Mouse (Mus musculus) small intestine, adult 2 months (tissue): Measurements from ENCODE around the gene Adar. TPM values are rescaled to one million over a fixed set of nuclear protein-coding genes. Genes with fewer than 3 reads are reported as not detected.

ENCODE experiments used
- H3K27ac ChIP-seq: fragments of 200-500 bp; 2 replicates; pipeline ENCODE4 v1.5.1; 2012; ENCODE audit warnings: low read depth, low read length, control low read depth, inconsistent platforms; ENCODE audit not compliant: insufficient read depth
- H3K27me3 ChIP-seq: fragments of 200-500 bp; 2 replicates; pipeline ENCODE4 v1.6.1; 2012; ENCODE audit warnings: mild to moderate bottlenecking, moderate library complexity, low read length, inconsistent platforms; ENCODE audit not compliant: control insufficient read depth, insufficient read depth
- H3K36me3 ChIP-seq: fragments of 200-500 bp; 2 replicates; pipeline ENCODE4 v1.6.1; 2012; ENCODE audit warnings: mild to moderate bottlenecking, low read length, control low read depth, inconsistent platforms; ENCODE audit not compliant: control insufficient read depth, insufficient read depth
- H3K4me1 ChIP-seq: fragments of 200-500 bp; 2 replicates; pipeline ENCODE4 v1.6.1; 2012; ENCODE audit warnings: low read length, inconsistent platforms, mixed read lengths; ENCODE audit not compliant: control insufficient read depth, insufficient read depth, insufficient read length
- H3K4me3 ChIP-seq: fragments of 200-500 bp; 2 replicates; pipeline ENCODE4 v1.5.1; 2012; ENCODE audit warnings: low read depth, mild to moderate bottlenecking, control low read depth, inconsistent platforms, low read length, moderate library complexity
- CTCF ChIP-seq: fragments of 200-500 bp; IDR thresholded peaks from 2 replicates; pipeline ENCODE4 v1.5.1; 2012; ENCODE audit warnings: low read depth, mild to moderate bottlenecking, control low read depth, inconsistent platforms, low read length, moderate library complexity, mixed read lengths; ENCODE audit not compliant: insufficient replicate concordance, insufficient read length; ENCODE audit errors: extremely low read depth
- POLR2A ChIP-seq: fragments of 200-500 bp; IDR thresholded peaks from 2 replicates; pipeline ENCODE4 v1.6.1; 2012; ENCODE audit warnings: low read depth, mild to moderate bottlenecking, control low read depth, inconsistent platforms, low read length, moderate library complexity
- WGBS: fragments of 180-500 bp; shearing (Covaris S2); methylation state at CpG from one replicate; pipeline ENCODE4 v1.1.7; 2018; 5-methylcytosine and 5-hydroxymethylcytosine counted together
- polyA plus RNA-seq: library from polyadenylated mRNA; depleted of rRNA; stranded (reverse); fragments of >200 nt; gene quantifications from 2 replicates; pipeline ENCODE4 v1.2.3, GENCODE M21; 2012

The Adar gene
- polyA plus RNA-seq, 1 experiment = 26.3 TPM

DNA sequence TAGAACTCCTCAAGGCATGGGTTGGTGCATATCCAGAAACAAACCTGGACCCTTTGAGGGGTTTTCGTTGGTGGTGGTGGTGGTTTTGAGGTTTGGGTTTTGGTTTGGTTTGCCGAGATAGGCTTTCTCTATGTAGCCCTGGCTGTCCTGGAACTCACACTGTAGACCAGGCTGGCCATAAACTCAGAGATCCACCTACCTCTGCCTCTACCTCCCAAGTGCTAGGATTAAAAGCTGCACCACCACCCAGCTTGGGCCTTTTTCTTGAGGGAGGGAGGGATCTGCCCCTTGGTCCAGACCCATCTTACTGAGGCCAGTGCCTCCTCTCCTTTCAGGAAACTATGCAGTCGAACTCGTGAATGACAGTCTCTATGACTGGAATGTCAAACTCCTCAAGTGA, 65.3 kb downstream of the Adar start:
- no peak for TF ChIP-seq CTCF
- Histone ChIP-seq H3K4me3 (no peak overlapping the region), H3K27me3 (no peaks in the 10 kb centered on the region), H3K4me1 (peaks cover 15% of the 10 kb centered on the region), H3K27ac (peak overlapping the region; percentile 66; the same call in 1 of the 2 replicates), H3K36me3 (peaks cover 71% of the 10 kb centered on the region)
- WGBS = 84% methylated on average over 4 of the region's 4 CpGs

DNA sequence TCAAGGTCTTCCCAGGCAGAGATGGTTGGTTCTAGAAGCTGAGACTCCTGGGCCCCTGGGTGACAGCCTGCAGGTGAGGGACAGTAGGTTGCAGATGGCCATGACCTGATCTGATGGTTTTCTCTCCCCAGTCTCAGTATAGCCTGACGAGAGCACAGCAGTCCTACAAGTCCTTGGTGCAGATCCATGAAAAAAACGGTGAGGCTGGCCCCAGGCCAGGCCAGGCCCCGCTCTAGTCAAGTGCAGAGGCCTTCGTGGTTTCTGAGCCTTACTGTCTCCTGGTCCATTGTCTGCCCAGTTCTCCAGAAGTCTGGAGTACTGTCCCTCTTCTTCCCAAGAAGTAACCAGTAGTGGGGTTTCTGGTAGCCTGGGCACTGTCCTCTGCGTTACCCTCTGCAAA, 66.8 kb downstream of the Adar start:
- Histone ChIP-seq H3K4me3 (no peak overlapping the region), H3K4me1 (peaks cover 10% of the 10 kb centered on the region), H3K36me3 (peaks cover 64% of the 10 kb centered on the region), H3K27me3 (no peaks in the 10 kb centered on the region), H3K27ac (no peak overlapping the region)
- WGBS = 67% methylated on average over 5 of the region's 5 CpGs
- TF ChIP-seq CTCF = no peak
- no peak for TF ChIP-seq POLR2A

DNA sequence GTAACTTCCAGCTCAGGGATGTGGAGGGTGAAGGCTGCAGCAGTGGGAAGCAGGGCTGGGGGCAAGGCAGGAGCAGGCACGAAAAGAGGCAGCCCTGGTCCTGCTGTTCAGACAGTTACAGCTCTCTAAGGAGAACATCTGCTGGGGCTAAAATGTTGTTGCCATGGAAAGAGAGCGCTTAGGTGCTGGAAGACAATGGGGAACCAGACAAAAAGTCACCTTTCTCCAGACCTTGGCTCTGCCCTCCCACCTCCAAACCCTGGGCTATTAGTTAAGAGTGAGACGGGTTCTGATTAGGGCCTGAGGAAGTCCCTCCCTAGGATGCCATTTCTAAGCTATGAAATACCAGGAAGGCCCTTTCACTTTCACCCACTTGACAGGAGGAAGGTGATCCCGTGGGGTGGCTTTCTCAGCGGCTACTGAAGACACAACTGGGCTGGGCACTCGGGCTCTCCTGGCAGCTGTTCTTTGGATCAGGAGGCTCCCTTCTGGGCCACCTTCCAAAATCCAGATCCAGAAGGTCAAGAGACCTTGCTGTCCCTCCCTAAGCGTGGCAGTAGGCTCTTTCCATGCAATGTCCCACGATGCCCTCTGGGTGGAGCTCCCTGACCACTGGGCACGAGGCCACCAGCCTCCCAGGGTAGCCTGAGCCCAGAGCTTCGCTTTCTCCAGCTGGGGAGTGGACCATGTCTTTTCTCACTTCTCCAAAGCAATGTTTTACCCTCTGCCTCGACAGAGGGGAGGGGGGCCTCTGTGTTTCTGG, 70.3 kb downstream of the Adar start:
- Histone ChIP-seq H3K27me3 (no peaks in the 10 kb centered on the region), H3K4me1 (peaks cover 10% of the 10 kb centered on the region), H3K36me3 (peaks cover 33% of the 10 kb centered on the region), H3K4me3 (peak overlapping the region; percentile 34), H3K27ac (peak overlapping the region; percentile 10; the same call in 1 of the 2 replicates)
- 10% methylated on average over 11 of the region's 11 CpGs for WGBS
- peak; percentile 77 for TF ChIP-seq CTCF
- no peak for TF ChIP-seq POLR2A

DNA sequence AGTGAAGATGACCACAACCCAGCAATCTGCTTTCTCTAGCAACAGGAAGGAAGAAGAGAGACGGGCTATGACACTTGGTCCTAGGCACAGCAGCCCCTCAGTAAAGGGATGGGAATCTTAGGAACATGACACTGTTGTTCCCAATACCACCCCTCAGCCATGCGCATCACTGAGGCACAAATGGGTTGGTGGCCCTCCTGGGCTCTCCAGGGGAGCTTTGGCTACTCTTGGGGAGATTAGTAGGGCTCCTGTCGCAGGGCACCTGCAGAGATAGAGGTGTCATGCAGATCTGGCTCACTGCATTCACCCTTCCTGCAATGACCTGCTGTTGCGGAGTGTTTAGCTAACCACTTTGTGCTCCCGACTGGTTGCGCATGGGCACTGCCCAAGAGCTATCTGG, 71.5 kb downstream of the Adar start:
- Histone ChIP-seq H3K4me1 (peaks cover 3% of the 10 kb centered on the region), H3K27me3 (no peaks in the 10 kb centered on the region), H3K27ac (no peak overlapping the region), H3K4me3 (no peak overlapping the region), H3K36me3 (peaks cover 23% of the 10 kb centered on the region)
- 95% methylated on average over 6 of the region's 6 CpGs for WGBS
- TF ChIP-seq CTCF = no peak
- no peak for TF ChIP-seq POLR2A

DNA sequence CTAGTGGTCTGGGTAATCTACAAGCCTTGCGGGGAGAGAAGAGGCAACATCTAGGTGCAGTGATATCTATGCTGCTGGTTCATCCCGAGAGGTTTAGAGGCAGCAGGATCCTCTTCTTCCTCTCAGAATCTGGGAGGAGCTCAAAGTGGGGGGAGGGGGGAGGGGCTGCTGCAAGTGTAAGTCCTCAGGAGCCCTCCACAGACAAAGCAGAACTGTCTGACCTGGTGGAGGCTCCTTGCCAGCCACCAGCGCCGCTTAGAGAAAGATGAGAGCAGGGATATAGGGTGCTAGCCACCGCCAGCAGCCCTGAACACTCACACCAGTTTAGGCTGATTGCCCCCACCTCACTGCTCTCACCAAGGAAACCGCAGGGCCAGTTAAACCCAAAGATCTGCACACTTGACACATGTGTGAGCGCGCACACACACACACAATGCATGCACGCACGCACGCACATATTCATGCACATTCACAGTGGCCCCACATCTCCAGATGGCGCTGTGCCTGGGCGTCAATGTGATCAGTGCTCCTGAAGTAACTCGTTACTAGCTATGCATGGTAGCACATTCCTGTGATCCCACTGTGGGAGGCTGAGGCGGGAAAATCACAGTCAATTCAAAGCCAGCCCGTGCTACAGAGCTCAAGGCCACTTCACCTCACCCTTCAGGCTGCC, 74.0 kb downstream of the Adar start:
- no peaks in the 10 kb centered on the region for H3K27me3 ChIP-seq
- TF ChIP-seq CTCF = no peak
- no peak for TF ChIP-seq POLR2A
- H3K36me3 ChIP-seq = no peaks in the 10 kb centered on the region
- H3K4me3 ChIP-seq = no peak overlapping the region
- peaks cover 2% of the 10 kb centered on the region for H3K4me1 ChIP-seq
- H3K27ac ChIP-seq = no peak overlapping the region
- WGBS = 76% methylated on average over 16 of the region's 16 CpGs

DNA sequence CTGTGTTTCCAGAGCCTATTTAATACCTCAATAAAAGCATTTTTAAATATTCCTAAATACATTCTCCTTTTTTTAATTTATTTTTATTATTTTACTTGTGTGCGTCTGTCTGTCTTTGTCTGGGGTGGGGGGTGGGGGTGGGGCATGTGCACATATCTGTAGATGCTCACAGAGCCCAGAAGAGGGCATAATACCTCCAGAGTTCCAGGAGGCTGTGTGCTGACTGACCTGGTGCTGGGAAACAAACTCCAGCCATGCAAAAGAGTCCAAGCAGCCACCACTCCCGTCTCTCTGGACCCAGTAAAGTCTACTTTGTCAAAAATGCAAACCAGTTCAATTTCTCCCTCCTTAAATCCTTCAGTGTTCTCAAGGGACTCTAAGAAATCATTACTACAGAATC, 79.8 kb downstream of the Adar start:
- 48% methylated on average over 2 of the region's 2 CpGs for WGBS
- Histone ChIP-seq H3K4me1 (peaks cover 2% of the 10 kb centered on the region; the same call in 1 of the 2 replicates), H3K27me3 (no peaks in the 10 kb centered on the region), H3K36me3 (no peaks in the 10 kb centered on the region), H3K4me3 (no peak overlapping the region), H3K27ac (no peak overlapping the region)
- no peak for TF ChIP-seq POLR2A
- TF ChIP-seq CTCF = no peak

DNA sequence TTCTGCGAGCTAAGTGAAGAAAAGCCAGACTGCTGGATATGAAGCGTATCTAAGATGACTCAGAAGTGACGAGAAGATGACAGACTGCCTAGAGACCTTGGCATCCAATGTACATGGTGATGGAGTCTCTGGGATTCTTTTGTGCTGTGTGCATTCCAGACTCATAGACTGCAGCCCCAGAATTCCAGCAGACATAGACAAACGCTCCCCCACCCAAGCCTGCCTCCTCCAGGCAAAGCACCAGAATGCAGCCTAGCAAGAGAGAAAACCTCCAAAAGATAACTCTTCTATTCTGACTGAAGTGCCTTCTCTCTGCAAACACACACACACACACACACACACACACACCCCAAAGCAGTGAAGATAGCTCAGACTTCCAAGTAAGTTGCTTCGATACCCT, 80.9 kb downstream of the Adar start:
- Histone ChIP-seq H3K36me3 (no peaks in the 10 kb centered on the region), H3K27me3 (no peaks in the 10 kb centered on the region), H3K27ac (peak overlapping the region; percentile 14; the same call in 1 of the 2 replicates), H3K4me3 (no peak overlapping the region), H3K4me1 (peaks cover 2% of the 10 kb centered on the region; the same call in 1 of the 2 replicates)
- WGBS = 59% methylated on average over 5 of the region's 5 CpGs
- no peak for TF ChIP-seq CTCF
- no peak for TF ChIP-seq POLR2A
